Mouse (Mus musculus): ENCODE data around the gene Tgfb2. TPM values are rescaled to one million over a fixed set of nuclear protein-coding genes. Genes with fewer than 3 reads are reported as not detected.

Gene Tgfb2
- polyA plus RNA-seq (2015; fragmentation: Nextera tagmentation; extraction: Ambion mirVana), result 102 and 106 TPM in 2 replicates

DNA sequence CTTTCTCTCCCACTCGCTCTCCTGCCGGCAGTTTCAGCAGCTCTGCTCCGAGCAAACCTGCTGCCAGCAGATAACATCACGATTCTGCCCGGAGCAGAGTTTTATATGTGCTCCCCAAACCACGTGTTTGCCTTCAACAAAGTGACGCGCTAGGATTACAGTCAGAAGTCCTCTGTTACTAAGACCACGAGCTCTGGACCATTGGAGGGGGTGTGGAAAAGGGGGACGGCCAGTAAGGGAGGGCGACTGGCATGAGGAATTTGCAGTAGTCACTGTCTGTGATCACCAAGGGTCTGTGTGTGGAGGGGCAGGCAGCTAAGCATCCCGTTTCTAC, at the start of gene Tgfb2:
Tgfb2 (minus strand) TSS at position 75 of the 334 bp plus-strand sequence.
- peak; percentile 30 for ATAC-seq (ENCODE audit: low read depth)
- H3K9ac ChIP-seq (ENCODE audit: low read length), result peak within 1 kb of the TSS; percentile 94
- H3K9me3 ChIP-seq (ENCODE audit: control insufficient read depth, low read length), result no peaks in the 10 kb centered on the region
- peak within 1 kb of the TSS; percentile 84 for H3K4me2 ChIP-seq (ENCODE audit: low read depth, low read length)
- H3K36me3 ChIP-seq (ENCODE audit: control insufficient read depth, insufficient read depth, low read length), result 0 out of 2 replicates have a peak, but pooled peaks cover 2% of the 10 kb centered on the region
- peak within 1 kb of the TSS; percentile 97 for H3K27ac ChIP-seq (ENCODE audit: low read length)
- 1% methylated on average over 12 of the region's 12 CpGs for WGBS
- H3K27me3 ChIP-seq (ENCODE audit: control insufficient read depth, insufficient read depth, low read depth, low read length), result no peaks in the 10 kb centered on the region
- H3K4me1 ChIP-seq (replicated peaks; ENCODE audit: control insufficient read depth, insufficient read depth, low read length), result peaks cover 15% of the 10 kb centered on the region; the same call in 1 of the 2 replicates
- peak within 1 kb of the TSS; percentile 80 for H3K4me3 ChIP-seq (ENCODE audit: low read length)

- Histone ChIP-seq H3K4me1 (replicated peaks; ENCODE audit: control insufficient read depth, insufficient read depth, low read length) (peaks cover 15% of the 10 kb centered on the region; the same call in 1 of the 2 replicates), H3K4me2 (ENCODE audit: low read depth, low read length) (peak overlapping the region; percentile 66), H3K27ac (ENCODE audit: low read length) (peak overlapping the region; percentile 73; the same call in 1 of the 2 replicates), H3K27me3 (ENCODE audit: control insufficient read depth, insufficient read depth, low read depth, low read length) (no peaks in the 10 kb centered on the region), H3K9ac (ENCODE audit: low read length) (peak overlapping the region; percentile 82), H3K36me3 (ENCODE audit: control insufficient read depth, insufficient read depth, low read length) (no peaks in the 10 kb centered on the region; the same call in 1 of the 2 replicates), H3K4me3 (ENCODE audit: low read length) (peak overlapping the region; percentile 77), H3K9me3 (ENCODE audit: control insufficient read depth, low read length) (no peaks in the 10 kb centered on the region)
- ATAC-seq (ENCODE audit: low read depth), result peak; percentile 59
- 28% methylated on average over 10 of the region's 10 CpGs for WGBS
Measured at GRCm38 (mm10) chr1:186749675-186750283, 44.0 kb upstream of the Tgfb2 start.

DNA sequence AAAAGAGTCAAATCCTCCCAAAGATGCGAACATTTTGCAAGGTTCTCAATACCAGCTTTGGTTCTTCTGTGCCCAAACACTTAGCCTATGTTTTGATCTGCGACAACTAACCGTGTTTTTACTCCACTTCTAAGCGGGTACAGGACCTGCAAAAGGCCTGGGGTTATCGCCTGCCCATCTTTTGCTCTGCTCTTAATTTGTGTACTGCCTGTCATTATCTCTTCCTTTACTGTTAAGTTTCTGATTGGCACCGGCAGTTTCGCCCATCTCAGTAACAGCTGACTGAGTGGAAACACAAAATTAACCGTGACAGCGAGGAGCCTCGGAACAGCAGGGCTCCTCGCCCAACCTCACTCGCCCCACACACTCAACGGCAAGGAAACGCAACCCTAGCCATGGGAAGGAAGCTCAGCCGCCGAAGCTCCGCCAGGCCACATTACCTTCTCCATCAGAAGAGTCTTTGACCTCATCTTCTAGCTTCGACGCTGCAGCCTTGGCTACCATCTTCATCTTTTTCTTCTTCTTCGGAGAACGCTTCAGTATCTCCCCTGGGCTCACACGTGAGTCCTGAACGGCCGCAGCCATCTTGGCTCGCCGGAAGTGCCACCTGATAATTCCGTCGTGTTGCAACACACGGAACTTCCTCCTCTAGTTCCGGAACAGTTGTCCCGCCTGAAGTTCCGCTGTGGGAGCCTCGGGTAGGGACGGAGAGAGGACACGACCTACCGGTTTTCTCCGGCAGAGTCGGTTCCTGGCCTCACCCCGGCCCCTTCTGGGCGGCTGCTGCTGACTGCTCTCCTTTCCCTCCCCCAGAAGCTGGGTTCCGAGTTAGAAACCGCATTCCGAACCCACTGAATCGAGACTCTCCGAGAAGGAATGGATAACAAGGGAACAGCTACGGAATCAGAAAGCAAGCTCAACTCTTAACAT, 43.2 kb upstream of the Tgfb2 start, which contains the start of gene Rrp15:
Rrp15 (minus strand) TSS at position 635 of the 930 bp plus-strand sequence.
- H3K36me3 ChIP-seq (ENCODE audit: control insufficient read depth, insufficient read depth, low read length), result no peaks in the 10 kb centered on the region; the same call in 1 of the 2 replicates
- under 1% methylated on average over 46 of the region's 46 CpGs for WGBS
- ATAC-seq (ENCODE audit: low read depth), result peak; percentile 96
- H3K4me3 ChIP-seq (ENCODE audit: low read length), result peak within 1 kb of the TSS; percentile 77
- peaks cover 15% of the 10 kb centered on the region; the same call in 1 of the 2 replicates for H3K4me1 ChIP-seq (replicated peaks; ENCODE audit: control insufficient read depth, insufficient read depth, low read length)
- H3K9ac ChIP-seq (ENCODE audit: low read length), result peak within 1 kb of the TSS; percentile 82
- no peaks in the 10 kb centered on the region for H3K9me3 ChIP-seq (ENCODE audit: control insufficient read depth, low read length)
- H3K4me2 ChIP-seq (ENCODE audit: low read depth, low read length), result peak within 1 kb of the TSS; percentile 83
- H3K27me3 ChIP-seq (ENCODE audit: control insufficient read depth, insufficient read depth, low read depth, low read length), result no peaks in the 10 kb centered on the region
- peak within 1 kb of the TSS; percentile 73; the same call in 1 of the 2 replicates for H3K27ac ChIP-seq (ENCODE audit: low read length)

- no peak overlapping the region for H3K4me3 ChIP-seq (ENCODE audit: low read length)
- 0 out of 2 replicates have a peak, but pooled peaks cover 2% of the 10 kb centered on the region for H3K4me1 ChIP-seq (replicated peaks; ENCODE audit: control insufficient read depth, insufficient read depth, low read length)
- H3K27me3 ChIP-seq (ENCODE audit: control insufficient read depth, insufficient read depth, low read depth, low read length), result no peaks in the 10 kb centered on the region
- H3K4me2 ChIP-seq (ENCODE audit: low read depth, low read length), result no peak overlapping the region
- H3K27ac ChIP-seq (ENCODE audit: low read length), result no peak overlapping the region
- no peak overlapping the region for H3K9ac ChIP-seq (ENCODE audit: low read length)
- ATAC-seq (ENCODE audit: low read depth), result no peak
- H3K36me3 ChIP-seq (ENCODE audit: control insufficient read depth, insufficient read depth, low read length), result peaks cover 21% of the 10 kb centered on the region
- WGBS, result 58% methylated on average over 7 of the region's 7 CpGs
- H3K9me3 ChIP-seq (ENCODE audit: control insufficient read depth, low read length), result no peaks in the 10 kb centered on the region
Measured at GRCm38 (mm10) chr1:186739828-186740227, 34.0 kb upstream of the Tgfb2 start.

- Histone ChIP-seq H3K9ac (ENCODE audit: low read length) (no peak overlapping the region), H3K4me3 (ENCODE audit: low read length) (no peak overlapping the region), H3K4me1 (replicated peaks; ENCODE audit: control insufficient read depth, insufficient read depth, low read length) (no peaks in the 10 kb centered on the region), H3K27me3 (ENCODE audit: control insufficient read depth, insufficient read depth, low read depth, low read length) (no peaks in the 10 kb centered on the region), H3K27ac (ENCODE audit: low read length) (no peak overlapping the region), H3K36me3 (ENCODE audit: control insufficient read depth, insufficient read depth, low read length) (peaks cover 23% of the 10 kb centered on the region), H3K4me2 (ENCODE audit: low read depth, low read length) (no peak overlapping the region), H3K9me3 (ENCODE audit: control insufficient read depth, low read length) (no peaks in the 10 kb centered on the region)
- WGBS, result 88% methylated on average over 5 of the region's 5 CpGs
- no peak for ATAC-seq (ENCODE audit: low read depth)
Measured at GRCm38 (mm10) chr1:186735537-186735936, 29.7 kb upstream of the Tgfb2 start.

GRCm38 (mm10) chr1:186733052-186733451, 27.3 kb upstream of the Tgfb2 start:
- 91% methylated on average over 8 of the region's 8 CpGs for WGBS
- Histone ChIP-seq H3K4me3 (ENCODE audit: low read length) (no peak overlapping the region), H3K4me1 (replicated peaks; ENCODE audit: control insufficient read depth, insufficient read depth, low read length) (no peaks in the 10 kb centered on the region), H3K4me2 (ENCODE audit: low read depth, low read length) (no peak overlapping the region), H3K9ac (ENCODE audit: low read length) (no peak overlapping the region), H3K27ac (ENCODE audit: low read length) (no peak overlapping the region), H3K36me3 (ENCODE audit: control insufficient read depth, insufficient read depth, low read length) (peaks cover 17% of the 10 kb centered on the region), H3K27me3 (ENCODE audit: control insufficient read depth, insufficient read depth, low read depth, low read length) (no peaks in the 10 kb centered on the region), H3K9me3 (ENCODE audit: control insufficient read depth, low read length) (no peaks in the 10 kb centered on the region)
- no peak for ATAC-seq (ENCODE audit: low read depth)

DNA sequence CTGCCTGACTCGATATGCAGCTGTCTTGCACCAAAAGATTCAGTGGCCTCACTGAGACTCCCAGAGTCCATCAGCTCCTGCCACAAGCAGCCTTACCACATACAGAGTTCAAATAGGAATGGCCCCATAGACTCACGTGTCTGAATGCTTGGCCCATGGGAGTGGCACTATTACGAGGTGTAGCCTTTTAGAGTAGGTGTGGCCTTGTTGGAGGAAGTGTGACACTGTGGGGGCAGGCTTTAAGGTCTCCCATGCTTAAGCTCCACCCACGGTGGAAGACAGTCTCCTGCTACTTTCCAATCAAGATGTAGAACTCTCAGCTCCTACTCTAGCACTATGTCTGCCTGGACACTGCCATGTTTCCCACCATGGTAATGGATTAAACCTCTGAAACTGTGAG, 23.0 kb upstream of the Tgfb2 start:
- 60% methylated on average over 4 of the region's 4 CpGs for WGBS
- no peaks in the 10 kb centered on the region for H3K9me3 ChIP-seq (ENCODE audit: control insufficient read depth, low read length)
- no peaks in the 10 kb centered on the region for H3K4me1 ChIP-seq (replicated peaks; ENCODE audit: control insufficient read depth, insufficient read depth, low read length)
- H3K9ac ChIP-seq (ENCODE audit: low read length), result no peak overlapping the region
- no peak overlapping the region for H3K27ac ChIP-seq (ENCODE audit: low read length)
- H3K4me2 ChIP-seq (ENCODE audit: low read depth, low read length), result no peak overlapping the region
- H3K27me3 ChIP-seq (ENCODE audit: control insufficient read depth, insufficient read depth, low read depth, low read length), result no peaks in the 10 kb centered on the region
- no peak for ATAC-seq (ENCODE audit: low read depth)
- peaks cover 3% of the 10 kb centered on the region; the same call in 1 of the 2 replicates for H3K36me3 ChIP-seq (ENCODE audit: control insufficient read depth, insufficient read depth, low read length)
- H3K4me3 ChIP-seq (ENCODE audit: low read length), result no peak overlapping the region

GRCm38 (mm10) chr1:186726117-186726516, 20.3 kb upstream of the Tgfb2 start:
- Histone ChIP-seq H3K9me3 (ENCODE audit: control insufficient read depth, low read length) (no peaks in the 10 kb centered on the region), H3K4me2 (ENCODE audit: low read depth, low read length) (no peak overlapping the region), H3K4me3 (ENCODE audit: low read length) (no peak overlapping the region), H3K27me3 (ENCODE audit: control insufficient read depth, insufficient read depth, low read depth, low read length) (no peaks in the 10 kb centered on the region), H3K27ac (ENCODE audit: low read length) (no peak overlapping the region), H3K4me1 (replicated peaks; ENCODE audit: control insufficient read depth, insufficient read depth, low read length) (peaks cover 2% of the 10 kb centered on the region), H3K9ac (ENCODE audit: low read length) (no peak overlapping the region), H3K36me3 (ENCODE audit: control insufficient read depth, insufficient read depth, low read length) (no peaks in the 10 kb centered on the region)
- 79% methylated on average over 7 of the region's 7 CpGs for WGBS
- no peak for ATAC-seq (ENCODE audit: low read depth)

GRCm38 (mm10) chr1:186722299-186722698, 16.5 kb upstream of the Tgfb2 start:
- H3K4me1 ChIP-seq (replicated peaks; ENCODE audit: control insufficient read depth, insufficient read depth, low read length), result peaks cover 5% of the 10 kb centered on the region
- H3K27me3 ChIP-seq (ENCODE audit: control insufficient read depth, insufficient read depth, low read depth, low read length), result no peaks in the 10 kb centered on the region
- H3K36me3 ChIP-seq (ENCODE audit: control insufficient read depth, insufficient read depth, low read length), result peaks cover 7% of the 10 kb centered on the region
- 80% methylated on average over 9 of the region's 9 CpGs for WGBS
- H3K9ac ChIP-seq (ENCODE audit: low read length), result no peak overlapping the region
- H3K27ac ChIP-seq (ENCODE audit: low read length), result no peak overlapping the region
- no peak overlapping the region for H3K4me3 ChIP-seq (ENCODE audit: low read length)
- H3K4me2 ChIP-seq (ENCODE audit: low read depth, low read length), result no peak overlapping the region
- ATAC-seq (ENCODE audit: low read depth), result 0 out of 2 replicates have a peak, but pooled peaks have one; percentile 6
- H3K9me3 ChIP-seq (ENCODE audit: control insufficient read depth, low read length), result no peaks in the 10 kb centered on the region

All from lung, embryonic 16.5 days (tissue).